Mouse (Mus musculus): ENCODE measurements around the gene Bpgm. TPM values are rescaled to one million over a fixed set of nuclear protein-coding genes. Genes with fewer than 3 reads are reported as not detected.

The Bpgm gene
- 30.4 and 38.1 TPM in 2 replicates for polyA plus RNA-seq (2014; fragmentation: Nextera tagmentation; extraction: Ambion mirVana)

- H3K4me1 ChIP-seq (replicated peaks; ENCODE audit: control insufficient read depth, insufficient read depth, low read length), result peaks cover 22% of the 10 kb centered on the region; the same call in 1 of the 2 replicates
- peak within 1 kb of the TSS; percentile 65 for H3K9ac ChIP-seq (ENCODE audit: low read length)
- peak within 1 kb of the TSS; percentile 63 for H3K4me3 ChIP-seq (ENCODE audit: low read depth, low read length)
- peak within 1 kb of the TSS; percentile 57; the same call in 1 of the 2 replicates for H3K27ac ChIP-seq (ENCODE audit: low read depth)
- no peaks in the 10 kb centered on the region for H3K9me3 ChIP-seq (ENCODE audit: control insufficient read depth, low read length)
- 1% methylated on average over 35 of the region's 35 CpGs for WGBS
- H3K36me3 ChIP-seq (ENCODE audit: control insufficient read depth, insufficient read depth, low read length), result no peaks in the 10 kb centered on the region
- peak within 1 kb of the TSS; percentile 82 for H3K4me2 ChIP-seq (ENCODE audit: low read length)
- ATAC-seq (replicated peaks; ENCODE audit: low FRiP score, low TSS enrichment, low read depth) (peak; percentile 97), DNase-seq (ENCODE audit: low spot score) (peak; percentile 100)
- no peaks in the 10 kb centered on the region for H3K27me3 ChIP-seq (replicated peaks; ENCODE audit: control insufficient read depth, insufficient read depth, low read length)
Measured at GRCm38 (mm10) chr6:34475974-34476794, at the start of gene Bpgm. Gene Bpgm (plus strand): TSS chr6:34476207.

DNA sequence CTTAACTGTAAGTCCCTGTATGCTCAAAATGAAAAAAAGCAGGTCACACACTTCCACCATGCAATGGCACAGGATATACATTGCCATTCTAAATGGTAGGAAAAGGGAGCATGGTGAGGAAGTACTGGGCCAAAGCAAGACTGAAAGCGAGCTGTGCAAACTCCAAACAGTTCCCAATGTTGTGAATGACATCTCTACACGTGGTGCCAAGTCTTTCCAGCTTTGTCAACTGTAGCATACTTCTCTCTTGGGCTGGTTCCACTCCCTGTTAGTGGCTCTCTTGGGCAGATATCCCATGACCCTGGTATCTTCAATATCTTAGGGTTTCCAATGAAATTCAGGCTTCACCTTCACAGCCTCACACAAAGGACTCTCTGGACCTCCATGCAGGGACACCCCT lies 37.0 kb upstream of the Bpgm start:
- Histone ChIP-seq H3K27ac (ENCODE audit: low read depth) (no peak overlapping the region), H3K9ac (ENCODE audit: low read length) (no peak overlapping the region), H3K27me3 (replicated peaks; ENCODE audit: control insufficient read depth, insufficient read depth, low read length) (no peaks in the 10 kb centered on the region), H3K4me1 (replicated peaks; ENCODE audit: control insufficient read depth, insufficient read depth, low read length) (no peaks in the 10 kb centered on the region), H3K4me3 (ENCODE audit: low read depth, low read length) (no peak overlapping the region), H3K9me3 (ENCODE audit: control insufficient read depth, low read length) (0 out of 2 replicates have a peak, but pooled peaks cover 3% of the 10 kb centered on the region), H3K36me3 (ENCODE audit: control insufficient read depth, insufficient read depth, low read length) (no peaks in the 10 kb centered on the region), H3K4me2 (ENCODE audit: low read length) (no peak overlapping the region)
- WGBS, result 71% methylated on average over 2 of the region's 2 CpGs
- DNase-seq (ENCODE audit: low spot score) (no peak), ATAC-seq (replicated peaks; ENCODE audit: low FRiP score, low TSS enrichment, low read depth) (no peak)

DNA sequence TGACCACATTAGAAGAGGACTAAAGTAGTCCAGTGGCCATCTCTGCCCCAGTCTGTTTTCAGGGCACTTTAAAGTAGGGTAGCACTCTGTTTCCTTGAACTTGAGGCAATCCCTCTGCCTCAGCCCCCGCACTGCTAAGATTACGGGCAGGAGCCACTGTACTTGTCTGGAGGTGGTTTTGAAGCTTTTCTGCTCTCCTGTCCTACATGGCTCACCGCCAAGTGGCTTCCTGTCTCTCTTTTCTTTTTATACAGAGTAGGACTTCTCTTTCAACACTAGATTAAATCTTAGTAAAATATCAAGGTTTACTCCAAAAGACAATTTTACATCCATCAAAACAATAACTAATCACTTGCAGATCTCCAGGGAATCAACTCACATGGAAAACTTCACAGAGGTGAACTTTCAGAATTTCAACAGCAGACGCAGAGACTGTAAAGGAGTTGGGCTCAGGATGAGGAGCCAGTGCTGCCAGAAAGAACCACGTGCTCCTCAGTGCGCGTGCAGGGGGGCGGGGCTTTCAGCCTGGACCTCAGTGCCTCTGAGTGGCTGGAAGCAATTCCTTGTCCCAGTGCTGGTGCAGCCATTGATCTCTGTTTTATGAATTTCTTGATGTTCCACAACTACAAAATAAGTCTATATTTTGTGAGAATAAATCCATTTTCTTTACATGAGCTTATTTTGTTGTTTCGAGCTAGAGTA lies 34.3 kb upstream of the Bpgm start:
- H3K27me3 ChIP-seq (replicated peaks; ENCODE audit: control insufficient read depth, insufficient read depth, low read length), result no peaks in the 10 kb centered on the region
- H3K4me2 ChIP-seq (ENCODE audit: low read length), result no peak overlapping the region
- 58% methylated on average over 9 of the region's 9 CpGs for WGBS
- H3K4me3 ChIP-seq (ENCODE audit: low read depth, low read length), result no peak overlapping the region
- DNase-seq (ENCODE audit: low spot score) (no peak), ATAC-seq (replicated peaks; ENCODE audit: low FRiP score, low TSS enrichment, low read depth) (no peak)
- H3K9ac ChIP-seq (ENCODE audit: low read length), result no peak overlapping the region
- no peaks in the 10 kb centered on the region for H3K9me3 ChIP-seq (ENCODE audit: control insufficient read depth, low read length)
- no peak overlapping the region for H3K27ac ChIP-seq (ENCODE audit: low read depth)
- no peaks in the 10 kb centered on the region for H3K4me1 ChIP-seq (replicated peaks; ENCODE audit: control insufficient read depth, insufficient read depth, low read length)
- H3K36me3 ChIP-seq (ENCODE audit: control insufficient read depth, insufficient read depth, low read length), result no peaks in the 10 kb centered on the region

GRCm38 (mm10) chr6:34443791-34444190 lies 32.2 kb upstream of the Bpgm start:
- 79% methylated on average over 2 of the region's 2 CpGs for WGBS
- no peak for DNase-seq (ENCODE audit: low spot score)

DNA sequence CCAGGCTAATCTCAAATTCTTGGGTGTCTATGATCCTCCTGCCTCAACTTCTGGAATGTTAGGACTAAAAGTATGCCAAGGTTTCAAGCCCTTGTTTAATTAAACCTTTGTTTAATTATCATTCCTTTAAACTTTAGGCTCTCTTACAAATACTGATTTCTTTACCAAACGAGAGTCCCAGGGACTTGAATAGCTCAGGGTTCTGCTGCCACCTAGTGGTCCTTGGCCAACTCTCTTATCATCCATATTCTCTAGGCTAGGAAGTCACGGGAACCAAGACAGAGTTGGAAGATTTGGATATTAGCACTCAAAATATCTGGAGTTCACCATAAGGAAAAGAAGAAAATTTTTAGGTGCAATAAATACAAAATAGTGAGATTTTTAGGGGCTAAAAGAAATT lies 28.0 kb upstream of the Bpgm start:
- H3K4me2 ChIP-seq (ENCODE audit: low read length), result no peak overlapping the region
- no peak overlapping the region for H3K27ac ChIP-seq (ENCODE audit: low read depth)
- H3K27me3 ChIP-seq (replicated peaks; ENCODE audit: control insufficient read depth, insufficient read depth, low read length), result no peaks in the 10 kb centered on the region
- H3K4me3 ChIP-seq (ENCODE audit: low read depth, low read length), result no peak overlapping the region
- DNase-seq (ENCODE audit: low spot score) (peak; percentile 77), ATAC-seq (replicated peaks; ENCODE audit: low FRiP score, low TSS enrichment, low read depth) (no peak)
- 4% methylated on average over 2 of the region's 2 CpGs for WGBS
- H3K9me3 ChIP-seq (ENCODE audit: control insufficient read depth, low read length), result no peaks in the 10 kb centered on the region
- no peaks in the 10 kb centered on the region for H3K36me3 ChIP-seq (ENCODE audit: control insufficient read depth, insufficient read depth, low read length)
- no peaks in the 10 kb centered on the region for H3K4me1 ChIP-seq (replicated peaks; ENCODE audit: control insufficient read depth, insufficient read depth, low read length)
- no peak overlapping the region for H3K9ac ChIP-seq (ENCODE audit: low read length)

More at GRCm38 (mm10) chr6:34443791-34444190, 32.2 kb upstream of the Bpgm start:
- Histone ChIP-seq H3K27ac (ENCODE audit: low read depth) (no peak overlapping the region), H3K9ac (ENCODE audit: low read length) (no peak overlapping the region), H3K36me3 (ENCODE audit: control insufficient read depth, insufficient read depth, low read length) (no peaks in the 10 kb centered on the region), H3K4me2 (ENCODE audit: low read length) (no peak overlapping the region), H3K4me1 (replicated peaks; ENCODE audit: control insufficient read depth, insufficient read depth, low read length) (no peaks in the 10 kb centered on the region), H3K4me3 (ENCODE audit: low read depth, low read length) (no peak overlapping the region), H3K27me3 (replicated peaks; ENCODE audit: control insufficient read depth, insufficient read depth, low read length) (no peaks in the 10 kb centered on the region), H3K9me3 (ENCODE audit: control insufficient read depth, low read length) (no peaks in the 10 kb centered on the region)
- ATAC-seq (replicated peaks; ENCODE audit: low FRiP score, low TSS enrichment, low read depth), result no peak

- H3K9ac ChIP-seq (ENCODE audit: low read length), result no peak overlapping the region
- no peak for DNase-seq (ENCODE audit: low spot score)
- 69% methylated on average over 1 of the region's 1 CpGs for WGBS
Measured at GRCm38 (mm10) chr6:34448696-34449095, 27.3 kb upstream of the Bpgm start.

DNA sequence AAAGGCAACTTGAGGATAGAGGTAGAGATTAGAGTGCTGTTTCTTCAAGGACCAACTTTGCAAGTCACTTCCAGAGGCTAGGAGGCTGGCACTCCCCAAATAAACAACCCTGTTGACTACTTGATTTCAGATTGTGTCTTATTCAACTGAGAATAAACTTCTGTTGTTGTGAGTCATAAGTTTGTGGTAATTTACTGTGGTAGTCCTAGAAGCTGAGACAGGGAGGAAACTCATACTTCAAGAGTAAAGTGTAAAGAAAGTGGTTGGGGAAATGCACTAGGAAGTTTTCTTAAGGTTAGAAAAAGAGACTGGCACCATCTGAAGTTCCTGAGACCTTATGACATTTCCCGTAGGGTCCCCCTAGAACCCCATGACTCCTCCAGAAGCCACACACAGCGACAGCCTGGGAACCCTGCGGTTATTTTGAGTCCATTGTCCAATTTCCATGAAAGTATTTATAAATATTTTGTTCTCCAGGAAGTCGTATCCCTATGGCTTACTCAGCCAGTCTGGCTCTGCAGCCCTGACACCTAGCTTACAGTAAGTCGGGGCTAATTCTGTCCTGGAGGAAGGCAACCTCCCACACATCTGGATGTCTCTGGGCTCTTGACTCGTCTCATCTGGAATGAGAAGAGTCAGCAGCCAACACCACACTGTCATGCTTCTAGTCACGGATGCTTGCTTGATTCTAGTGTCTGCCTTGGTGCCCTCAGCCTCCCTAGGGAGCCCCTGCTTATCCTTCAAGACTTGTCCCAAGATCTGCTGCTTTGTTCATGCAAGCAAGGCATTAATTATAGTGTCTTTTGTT lies 22.8 kb upstream of the Bpgm start:
- WGBS, result 43% methylated on average over 7 of the region's 7 CpGs
- H3K4me1 ChIP-seq (replicated peaks; ENCODE audit: control insufficient read depth, insufficient read depth, low read length), result no peaks in the 10 kb centered on the region
- peak overlapping the region; percentile 16; the same call in 1 of the 2 replicates for H3K27ac ChIP-seq (ENCODE audit: low read depth)
- H3K27me3 ChIP-seq (replicated peaks; ENCODE audit: control insufficient read depth, insufficient read depth, low read length), result no peaks in the 10 kb centered on the region
- no peak overlapping the region for H3K4me3 ChIP-seq (ENCODE audit: low read depth, low read length)
- H3K9ac ChIP-seq (ENCODE audit: low read length), result no peak overlapping the region
- no peaks in the 10 kb centered on the region for H3K9me3 ChIP-seq (ENCODE audit: control insufficient read depth, low read length)
- DNase-seq (ENCODE audit: low spot score) (no peak), ATAC-seq (replicated peaks; ENCODE audit: low FRiP score, low TSS enrichment, low read depth) (no peak)
- no peaks in the 10 kb centered on the region for H3K36me3 ChIP-seq (ENCODE audit: control insufficient read depth, insufficient read depth, low read length)
- no peak overlapping the region for H3K4me2 ChIP-seq (ENCODE audit: low read length)

More at GRCm38 (mm10) chr6:34448696-34449095, 27.3 kb upstream of the Bpgm start:
- Histone ChIP-seq H3K4me1 (replicated peaks; ENCODE audit: control insufficient read depth, insufficient read depth, low read length) (no peaks in the 10 kb centered on the region), H3K36me3 (ENCODE audit: control insufficient read depth, insufficient read depth, low read length) (no peaks in the 10 kb centered on the region), H3K4me2 (ENCODE audit: low read length) (no peak overlapping the region), H3K27me3 (replicated peaks; ENCODE audit: control insufficient read depth, insufficient read depth, low read length) (no peaks in the 10 kb centered on the region), H3K9me3 (ENCODE audit: control insufficient read depth, low read length) (no peaks in the 10 kb centered on the region), H3K4me3 (ENCODE audit: low read depth, low read length) (no peak overlapping the region), H3K27ac (ENCODE audit: low read depth) (no peak overlapping the region)
- ATAC-seq (replicated peaks; ENCODE audit: low FRiP score, low TSS enrichment, low read depth), result no peak

GRCm38 (mm10) chr6:34459456-34459855 lies 16.6 kb upstream of the Bpgm start:
- Histone ChIP-seq H3K4me2 (ENCODE audit: low read length) (no peak overlapping the region), H3K27ac (ENCODE audit: low read depth) (no peak overlapping the region), H3K4me1 (replicated peaks; ENCODE audit: control insufficient read depth, insufficient read depth, low read length) (no peaks in the 10 kb centered on the region), H3K36me3 (ENCODE audit: control insufficient read depth, insufficient read depth, low read length) (no peaks in the 10 kb centered on the region), H3K9ac (ENCODE audit: low read length) (no peak overlapping the region), H3K27me3 (replicated peaks; ENCODE audit: control insufficient read depth, insufficient read depth, low read length) (no peaks in the 10 kb centered on the region), H3K4me3 (ENCODE audit: low read depth, low read length) (no peak overlapping the region), H3K9me3 (ENCODE audit: control insufficient read depth, low read length) (no peaks in the 10 kb centered on the region)
- DNase-seq (ENCODE audit: low spot score), result no peak
- no peak for ATAC-seq (replicated peaks; ENCODE audit: low FRiP score, low TSS enrichment, low read depth)

Data from intestine, embryonic 14.5 days (tissue).